8 mouse cellular contexts compared by ENCODE assay signal in genomic region chr4:59549977-59550560, GRCm38 (mm10). TPM values are rescaled to one million over a fixed set of nuclear protein-coding genes. Genes with fewer than 3 reads are reported as not detected.
DNase-seq lines count a peak whose midpoint lies in the region; ATAC-seq and TF ChIP-seq lines count a peak whose summit lies in the region.

No protein-coding gene starts in this region.

- 0 out of 2 replicates have a peak, but pooled peaks have one; percentile 9 for ATAC-seq in granulocyte monocyte progenitor cell, adult 5-6 weeks (replicated peaks; ENCODE audit: poor library complexity, severe bottlenecking)
- ATAC-seq in midbrain, embryonic 11.5 days (ENCODE audit: low FRiP score): no peak
- ATAC-seq in monocyte, adult 5-6 weeks (replicated peaks; ENCODE audit: insufficient number of reproducible peaks, low FRiP score, low TSS enrichment, poor library complexity, severe bottlenecking): no peak

- H3K4me3 ChIP-seq in heart, embryonic 10.5 days: peak overlapping the region; percentile 86
- peak overlapping the region; percentile 69 to 91 (median 83) for H3K4me3 ChIP-seq in CH12.LX (replicated peaks in 1 of 3; ENCODE audit: low read depth in 2 of 3, low read length in 2 of 3, poor library complexity in 1 of 3)
- peak overlapping the region; percentile 60 for H3K4me3 ChIP-seq in midbrain, embryonic 11.5 days (ENCODE audit: low read depth, low read length)

- WGBS in heart, embryonic 10.5 days: 20% methylated on average over 11 of the region's 11 CpGs
- WGBS in midbrain, embryonic 11.5 days: 18% methylated on average over 11 of the region's 11 CpGs

- DNase-seq in heart, embryonic 10.5 days (ENCODE audit: low spot score): no peak
- DNase-seq in heart, postnatal 25 days (ENCODE audit: low spot score): no peak
- no peak for DNase-seq in CH12.LX (ENCODE audit: extremely low read depth)
- DNase-seq in midbrain, embryonic 11.5 days (ENCODE audit: low spot score, missing footprints): no peak
- DNase-seq in left cerebral cortex, adult 11 months (ENCODE audit: low spot score): no peak
- no peak for DNase-seq in ovary, postnatal 36 days (ENCODE audit: low spot score)

- TF ChIP-seq EP300 in CH12.LX (IDR thresholded peaks at IDR 0.05; ENCODE audit: low read length): peak; percentile 56

- peak overlapping the region; percentile 74 for H3K4me2 ChIP-seq in CH12.LX (ENCODE audit: insufficient read depth, low read depth, poor library complexity, severe bottlenecking)
- H3K4me2 ChIP-seq in midbrain, embryonic 11.5 days: peak overlapping the region; percentile 66

- TF ChIP-seq CTCF in CH12.LX (conservative IDR thresholded peaks at IDR 0.05 in 1 of 2, IDR thresholded peaks at IDR 0.05 in 1 of 2; ENCODE audit: low read depth in 2 of 2, low read length in 2 of 2): no peak

- peak overlapping the region; percentile 98 for H3K9ac ChIP-seq in CH12.LX (ENCODE audit: insufficient read depth, low read depth)
- H3K9ac ChIP-seq in midbrain, embryonic 11.5 days (ENCODE audit: low read length): peak overlapping the region; percentile 77

- TF ChIP-seq RAD21 in CH12.LX (IDR thresholded peaks at IDR 0.05; ENCODE audit: low read depth, low read length): no peak

- H3K79me2 ChIP-seq in CH12.LX (replicated peaks; ENCODE audit: control insufficient read depth, extremely low read depth, insufficient read depth, poor library complexity, severe bottlenecking): peaks cover 27% of the 10 kb centered on the region

- peaks cover 8% of the 10 kb centered on the region; the same call in 1 of the 2 replicates for H3K4me1 ChIP-seq in heart, embryonic 10.5 days
- peaks cover 0 to 26% of the 10 kb centered on the region in 2 experiments; a peak in 2 of 4 replicates for H3K4me1 ChIP-seq in CH12.LX (ENCODE audit: control insufficient read depth in 1 of 2, insufficient read depth in 2 of 2)
- H3K4me1 ChIP-seq in midbrain, embryonic 11.5 days (ENCODE audit: control insufficient read depth, insufficient read depth, low read length): no peaks in the 10 kb centered on the region

- in situ Hi-C loops in CH12.LX (cut with MboI; ENCODE audit: low pct_ligation_motif_present, low pct_unique_long_range_greater_than_20kb, low sequenced_read_pairs): no loop called here

- H3K27me3 ChIP-seq in heart, embryonic 10.5 days (ENCODE audit: insufficient read depth, poor library complexity, severe bottlenecking): no peaks in the 10 kb centered on the region
- no peaks in the 10 kb centered on the region for H3K27me3 ChIP-seq in CH12.LX (replicated peaks)
- 0 out of 2 replicates have a peak, but pooled peaks cover 2% of the 10 kb centered on the region for H3K27me3 ChIP-seq in midbrain, embryonic 11.5 days (ENCODE audit: control insufficient read depth, insufficient read depth, low read length)

- no peaks in the 10 kb centered on the region for H3K36me3 ChIP-seq in heart, embryonic 10.5 days
- no peaks in the 10 kb centered on the region for H3K36me3 ChIP-seq in CH12.LX (replicated peaks in 1 of 2; ENCODE audit: control insufficient read depth in 1 of 2, insufficient read depth in 1 of 2, low read length in 1 of 2)
- no peaks in the 10 kb centered on the region for H3K36me3 ChIP-seq in midbrain, embryonic 11.5 days (ENCODE audit: control insufficient read depth, insufficient read depth, low read length)

- H3K9me3 ChIP-seq in heart, embryonic 10.5 days: no peaks in the 10 kb centered on the region
- H3K9me3 ChIP-seq in CH12.LX (replicated peaks; ENCODE audit: low read length): no peaks in the 10 kb centered on the region
- no peaks in the 10 kb centered on the region for H3K9me3 ChIP-seq in midbrain, embryonic 11.5 days (ENCODE audit: control insufficient read depth, low read length)

- no peak for TF ChIP-seq POLR2A in CH12.LX (IDR thresholded peaks at IDR 0.05; ENCODE audit: low read depth, low read length)

- dilution Hi-C loops in CH12.LX (cut with MboI; ENCODE audit: extremely low pct_ligation_motif_present, extremely low pct_unique_long_range_greater_than_20kb, low sequenced_read_pairs): no loop called here

- intact Hi-C loops in heart, postnatal 25 days (cut with DNase I): loop anchor here (5.0 kb wide), 1 partner anchor 363 kb away; the partner anchor contains the start of gene Ugcg

- peak overlapping the region; percentile 96 for H3K27ac ChIP-seq in heart, embryonic 10.5 days
- H3K27ac ChIP-seq in CH12.LX (ENCODE audit: insufficient read depth, low read depth): no peak overlapping the region
- H3K27ac ChIP-seq in midbrain, embryonic 11.5 days (ENCODE audit: low read depth, low read length): no peak overlapping the region

TF ChIP-seq in CH12.LX, 34 proteins besides CTCF, POLR2A, EP300 and RAD21:
- TF ChIP-seq GABPA (IDR thresholded peaks at IDR 0.05; ENCODE audit: insufficient replicate concordance, low read depth, low read length) (no peak), ZNF384 (IDR thresholded peaks at IDR 0.05; ENCODE audit: low read depth, low read length) (peak; percentile 96), ZMIZ1 (IDR thresholded peaks at IDR 0.05; ENCODE audit: low read depth, low read length) (no peak), USF2 (conservative IDR thresholded peaks at IDR 0.05; ENCODE audit: low read depth, low read length) (no peak), BHLHE40 (IDR thresholded peaks at IDR 0.05; ENCODE audit: low read depth, low read length) (no peak), CHD1 (IDR thresholded peaks at IDR 0.05; ENCODE audit: low read depth, low read length) (0 out of 2 replicates have a peak, but pooled peaks have one; percentile 70), IRF4 (IDR thresholded peaks at IDR 0.05; ENCODE audit: low read depth, low read length) (peak; percentile 52), MYC (IDR thresholded peaks at IDR 0.05; ENCODE audit: low read depth, low read length) (peak; percentile 50; the same call in 1 of the 2 replicates), SMC3 (IDR thresholded peaks at IDR 0.05; ENCODE audit: low read depth, low read length) (no peak)

RNA-seq across cellular contexts. Expression of gene Ptbp3, which starts 0.9 kb away (rescaled TPM):
- 38.3 and 41.3 TPM in 2 replicates for polyA plus RNA-seq in heart, embryonic 10.5 days (2016; fragmentation: Nextera tagmentation; extraction: Ambion mirVana)
- total RNA-seq in heart, postnatal 25 days (2021): 10 to 100 TPM; 29.6 to 37.0 TPM
- total RNA-seq in CH12.LX (2012; rRNA removed) (45.2 and 45.7 TPM in 2 replicates), CH12.LX (2014; rRNA removed) (81.4 and 85.9 TPM in 2 replicates)
- polyA plus RNA-seq in CH12.LX (2012; ENCODE audit: insufficient read length, low read depth): 40.3 and 48.1 TPM in 2 replicates
- 275 and 288 TPM in 2 replicates for total RNA-seq in granulocyte monocyte progenitor cell, adult 5-6 weeks (2014; fragmentation: Nextera tagmentation)
- 260 and 270 TPM in 2 replicates for total RNA-seq in granulocyte monocyte progenitor cell, adult 5-6 weeks (2017)
- 29.6 and 31.1 TPM in 2 replicates for polyA plus RNA-seq in midbrain, embryonic 11.5 days (2014; fragmentation: Nextera tagmentation; extraction: Ambion mirVana)
- total RNA-seq in monocyte, adult 5-6 weeks (2017): 282 to 348 TPM (median 308 TPM) in 3 replicates

RNA-seq across cellular contexts. Expression of gene Hsdl2, which starts 31.3 kb away (rescaled TPM):
- 27.6 and 32.5 TPM in 2 replicates for polyA plus RNA-seq in heart, embryonic 10.5 days (2016; fragmentation: Nextera tagmentation; extraction: Ambion mirVana)
- total RNA-seq in heart, postnatal 25 days (2021): 100 to 1,000 TPM; 221 to 227 TPM
- total RNA-seq in CH12.LX (2012; rRNA removed): 6.8 and 7.0 TPM in 2 replicates
- 9.7 and 11.1 TPM in 2 replicates for total RNA-seq in CH12.LX (2014; rRNA removed)
- 9.3 and 10.4 TPM in 2 replicates for polyA plus RNA-seq in CH12.LX (2012; ENCODE audit: insufficient read length, low read depth)
- 25.8 and 36.0 TPM in 2 replicates for total RNA-seq in granulocyte monocyte progenitor cell, adult 5-6 weeks (2014; fragmentation: Nextera tagmentation)
- 58.1 and 61.4 TPM in 2 replicates for total RNA-seq in granulocyte monocyte progenitor cell, adult 5-6 weeks (2017)
- 30.6 and 34.2 TPM in 2 replicates for polyA plus RNA-seq in midbrain, embryonic 11.5 days (2014; fragmentation: Nextera tagmentation; extraction: Ambion mirVana)
- 22.6 to 25.7 TPM (median 23.4 TPM) in 3 replicates for total RNA-seq in monocyte, adult 5-6 weeks (2017)
